Mouse (Mus musculus) hindbrain, embryonic 15.5 days (tissue): ENCODE data around the gene Il16. TPM values are rescaled to one million over a fixed set of nuclear protein-coding genes. Genes with fewer than 3 reads are reported as not detected.
A peak's percentile ranks its signal among the peaks of the same experiment; 100 is the strongest.

Source experiments
- ATAC-seq: fragments of 200-750 bp; cut with Nextera tagmentation; 2 replicates; pipeline ENCODE4 v1.8.0; 2017; ENCODE audit warnings: low read depth, moderate number of reproducible peaks, moderate TSS enrichment; ENCODE audit not compliant: low FRiP score
- H3K27ac ChIP-seq: fragments of 300-500 bp; sonication (generic); replicated peaks from 2 replicates; pipeline ENCODE4 v1.5.1; 2015; ENCODE audit warnings: mild to moderate bottlenecking, inconsistent platforms
- H3K27me3 ChIP-seq: fragments of 300-500 bp; sonication (generic); 2 replicates; pipeline ENCODE4 v1.6.1; 2015; ENCODE audit warnings: control low read depth, inconsistent platforms
- H3K36me3 ChIP-seq: fragments of 300-500 bp; sonication (generic); 2 replicates; pipeline ENCODE4 v1.6.1; 2015; ENCODE audit warnings: control low read depth, inconsistent platforms
- H3K4me1 ChIP-seq: fragments of 300-500 bp; sonication (generic); replicated peaks from 2 replicates; pipeline ENCODE4 v1.6.1; 2015; ENCODE audit warnings: control low read depth, inconsistent platforms
- H3K4me2 ChIP-seq: fragments of 300-500 bp; sonication (generic); 2 replicates; pipeline ENCODE4 v1.6.1; 2015; ENCODE audit warnings: moderate library complexity, mild to moderate bottlenecking, inconsistent platforms
- H3K4me3 ChIP-seq: fragments of 300-500 bp; sonication (generic); 2 replicates; pipeline ENCODE4 v1.5.1; 2015; ENCODE audit warnings: mild to moderate bottlenecking, inconsistent platforms
- H3K9ac ChIP-seq: fragments of 300-500 bp; sonication (generic); 2 replicates; pipeline ENCODE4 v1.6.1; 2015; ENCODE audit warnings: inconsistent platforms
- H3K9me3 ChIP-seq: fragments of 300-500 bp; sonication (generic); 2 replicates; pipeline ENCODE4 v1.6.1; 2016; ENCODE audit warnings: control low read depth, inconsistent platforms
- WGBS: fragments of 180-500 bp; shearing (Covaris S2); methylation state at CpG from one replicate; pipeline ENCODE4 v1.1.7; 2015; 5-methylcytosine and 5-hydroxymethylcytosine counted together
- polyA plus RNA-seq: library from polyadenylated mRNA; unstranded; fragments of >200 nt; fragmentation: Nextera tagmentation; extraction: Ambion mirVana; gene quantifications from 2 replicates; pipeline ENCODE4 v1.2.1, GENCODE M21; 2015

Gene Il16
- 0.96 and 1.4 TPM in 2 replicates for polyA plus RNA-seq

- H3K9ac ChIP-seq, result no peak within 1 kb of the TSS
- H3K36me3 ChIP-seq, result no peaks in the 10 kb centered on the region
- H3K4me1 ChIP-seq, result peaks cover 11% of the 10 kb centered on the region; the same call in 1 of the 2 replicates
- no peak within 1 kb of the TSS for H3K4me3 ChIP-seq
- ATAC-seq, result peak; percentile 61; the same call in 1 of the 2 replicates
- 50% methylated on average over 20 of the region's 20 CpGs for WGBS
- H3K27ac ChIP-seq, result no peak within 1 kb of the TSS
- no peaks in the 10 kb centered on the region for H3K27me3 ChIP-seq
- H3K4me2 ChIP-seq, result peak within 1 kb of the TSS; percentile 9; the same call in 1 of the 2 replicates
- no peaks in the 10 kb centered on the region for H3K9me3 ChIP-seq
Measured at GRCm38 (mm10) chr7:83745413-83746106, at the start of gene Il16. Il16 (minus strand) TSS chr7:83745726.

DNA sequence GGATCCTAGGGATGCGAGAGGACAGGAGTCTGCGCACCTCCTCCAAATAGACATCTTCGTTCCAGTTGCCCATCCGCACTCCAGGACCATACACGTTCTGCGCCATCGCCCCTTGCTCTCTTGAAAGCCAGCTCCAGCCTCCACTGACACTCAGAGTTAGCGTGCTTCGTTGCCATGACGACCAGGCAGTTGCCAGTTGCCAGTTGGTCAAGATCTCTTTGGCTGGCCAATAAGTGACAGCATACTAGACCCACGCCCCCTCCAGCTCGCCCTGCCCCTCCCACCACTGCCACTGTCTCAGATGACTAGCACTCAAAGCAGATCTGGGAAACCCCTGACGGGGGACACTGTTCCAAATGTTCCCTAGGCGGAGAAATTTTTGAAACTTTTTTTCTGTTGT lies 49.2 kb upstream of the Il16 start, which contains the start of gene Cfap161:
Gene Cfap161 (minus strand): TSS at position 176 of the 400 bp plus-strand sequence.
- H3K27me3 ChIP-seq, result no peaks in the 10 kb centered on the region
- H3K4me1 ChIP-seq, result peaks cover 5% of the 10 kb centered on the region; the same call in 1 of the 2 replicates
- 2% methylated on average over 14 of the region's 14 CpGs for WGBS
- H3K4me3 ChIP-seq, result no peak within 1 kb of the TSS
- no peak within 1 kb of the TSS for H3K27ac ChIP-seq
- H3K36me3 ChIP-seq, result no peaks in the 10 kb centered on the region
- no peak within 1 kb of the TSS for H3K9ac ChIP-seq
- H3K9me3 ChIP-seq, result no peaks in the 10 kb centered on the region
- peak; percentile 95 for ATAC-seq
- H3K4me2 ChIP-seq, result peak within 1 kb of the TSS; percentile 49

- Histone ChIP-seq H3K27ac (no peak overlapping the region), H3K4me3 (no peak overlapping the region), H3K4me2 (peak overlapping the region; percentile 49), H3K27me3 (no peaks in the 10 kb centered on the region), H3K4me1 (peaks cover 5% of the 10 kb centered on the region; the same call in 1 of the 2 replicates), H3K36me3 (no peaks in the 10 kb centered on the region), H3K9ac (no peak overlapping the region), H3K9me3 (no peaks in the 10 kb centered on the region)
- 49% methylated on average over 11 of the region's 11 CpGs for WGBS
- ATAC-seq, result peak; percentile 17; the same call in 1 of the 2 replicates
Measured at GRCm38 (mm10) chr7:83794006-83794683, 48.6 kb upstream of the Il16 start.

GRCm38 (mm10) chr7:83780881-83781280 lies 35.4 kb upstream of the Il16 start:
- Histone ChIP-seq H3K4me1 (no peaks in the 10 kb centered on the region), H3K36me3 (no peaks in the 10 kb centered on the region), H3K4me3 (no peak overlapping the region), H3K9me3 (no peaks in the 10 kb centered on the region), H3K27ac (no peak overlapping the region), H3K4me2 (no peak overlapping the region), H3K9ac (no peak overlapping the region), H3K27me3 (no peaks in the 10 kb centered on the region)
- WGBS, result 79% methylated on average over 4 of the region's 4 CpGs
- no peak for ATAC-seq

DNA sequence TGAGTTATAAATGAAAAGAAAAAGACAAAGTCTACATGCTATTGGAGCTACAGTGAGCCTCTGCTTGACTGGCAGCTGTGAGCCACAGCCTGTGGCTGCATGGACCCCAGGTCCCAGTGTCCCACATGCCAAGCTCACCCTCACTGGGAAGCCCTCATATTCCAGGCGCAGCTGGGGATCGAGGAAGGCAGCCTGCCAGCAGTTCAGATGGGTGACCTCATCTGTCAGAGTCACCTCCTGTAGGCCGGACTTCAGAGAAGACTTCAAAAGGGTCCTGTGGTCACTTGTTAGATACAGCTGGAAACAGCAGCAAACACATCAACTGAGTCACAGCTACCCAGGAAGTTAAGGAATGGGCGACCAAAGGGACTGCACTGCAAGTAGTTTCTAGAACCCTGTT lies 34.5 kb upstream of the Il16 start:
- no peaks in the 10 kb centered on the region for H3K9me3 ChIP-seq
- WGBS, result 82% methylated on average over 4 of the region's 4 CpGs
- H3K4me1 ChIP-seq, result no peaks in the 10 kb centered on the region
- no peak overlapping the region for H3K9ac ChIP-seq
- no peak for ATAC-seq
- H3K27ac ChIP-seq, result no peak overlapping the region
- no peaks in the 10 kb centered on the region for H3K27me3 ChIP-seq
- no peak overlapping the region for H3K4me2 ChIP-seq
- H3K4me3 ChIP-seq, result no peak overlapping the region
- no peaks in the 10 kb centered on the region for H3K36me3 ChIP-seq

DNA sequence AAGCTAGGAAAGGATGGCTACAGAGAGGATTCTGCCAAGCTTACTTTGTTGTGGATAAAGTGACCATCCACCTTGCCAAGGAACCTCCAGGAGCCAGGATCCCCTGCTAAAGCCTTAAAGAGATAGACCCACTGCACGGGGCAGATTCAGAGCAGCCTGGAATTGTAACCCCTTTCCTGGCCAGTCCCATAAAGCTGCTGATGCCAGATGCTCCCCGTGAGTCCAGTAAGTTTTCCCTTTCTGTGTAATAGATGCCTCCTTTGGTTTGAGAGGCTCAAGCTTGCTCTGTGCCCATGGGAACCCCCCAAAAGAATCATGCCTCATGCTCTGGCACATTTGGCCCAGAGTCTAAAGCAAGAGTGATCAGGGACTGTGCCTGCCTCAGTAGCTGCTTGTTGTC lies 33.5 kb upstream of the Il16 start:
- no peaks in the 10 kb centered on the region for H3K36me3 ChIP-seq
- WGBS, result 67% methylated on average over 2 of the region's 2 CpGs
- H3K4me2 ChIP-seq, result no peak overlapping the region
- no peaks in the 10 kb centered on the region for H3K9me3 ChIP-seq
- H3K27me3 ChIP-seq, result no peaks in the 10 kb centered on the region
- no peak overlapping the region for H3K27ac ChIP-seq
- no peak overlapping the region for H3K9ac ChIP-seq
- no peak overlapping the region for H3K4me3 ChIP-seq
- no peaks in the 10 kb centered on the region for H3K4me1 ChIP-seq
- ATAC-seq, result no peak

- ATAC-seq, result no peak
Measured at GRCm38 (mm10) chr7:83778516-83778915, 33.0 kb upstream of the Il16 start.

GRCm38 (mm10) chr7:83774721-83775120 lies 29.2 kb upstream of the Il16 start:
- Histone ChIP-seq H3K27me3 (no peaks in the 10 kb centered on the region), H3K4me1 (no peaks in the 10 kb centered on the region), H3K36me3 (no peaks in the 10 kb centered on the region), H3K4me2 (0 out of 2 replicates have a peak overlapping the region, but pooled peaks have one; percentile 29), H3K9ac (no peak overlapping the region), H3K4me3 (no peak overlapping the region), H3K27ac (no peak overlapping the region), H3K9me3 (no peaks in the 10 kb centered on the region)
- WGBS, result 29% methylated on average over 5 of the region's 5 CpGs
- ATAC-seq, result no peak

More at GRCm38 (mm10) chr7:83778516-83778915, 33.0 kb upstream of the Il16 start:
- no peak overlapping the region for H3K27ac ChIP-seq
- no peak overlapping the region for H3K9ac ChIP-seq
- 77% methylated on average over 2 of the region's 2 CpGs for WGBS
- no peaks in the 10 kb centered on the region for H3K9me3 ChIP-seq
- H3K4me2 ChIP-seq, result no peak overlapping the region
- H3K4me1 ChIP-seq, result no peaks in the 10 kb centered on the region
- H3K36me3 ChIP-seq, result no peaks in the 10 kb centered on the region
- H3K27me3 ChIP-seq, result no peaks in the 10 kb centered on the region
- no peak overlapping the region for H3K4me3 ChIP-seq

- no peaks in the 10 kb centered on the region for H3K4me1 ChIP-seq
- H3K36me3 ChIP-seq, result no peaks in the 10 kb centered on the region
- H3K9me3 ChIP-seq, result no peaks in the 10 kb centered on the region
- 70% methylated on average over 3 of the region's 3 CpGs for WGBS
- H3K4me2 ChIP-seq, result no peak overlapping the region
- no peak overlapping the region for H3K4me3 ChIP-seq
- H3K27ac ChIP-seq, result no peak overlapping the region
- no peaks in the 10 kb centered on the region for H3K27me3 ChIP-seq
- H3K9ac ChIP-seq, result no peak overlapping the region
- ATAC-seq, result no peak
Measured at GRCm38 (mm10) chr7:83763674-83764073, 18.1 kb upstream of the Il16 start.

- no peak for ATAC-seq
- Histone ChIP-seq H3K4me1 (no peaks in the 10 kb centered on the region), H3K27me3 (no peaks in the 10 kb centered on the region), H3K9me3 (no peaks in the 10 kb centered on the region), H3K9ac (no peak overlapping the region), H3K4me3 (no peak overlapping the region), H3K4me2 (no peak overlapping the region), H3K27ac (no peak overlapping the region), H3K36me3 (no peaks in the 10 kb centered on the region)
- WGBS, result 77% methylated on average over 5 of the region's 5 CpGs
Measured at GRCm38 (mm10) chr7:83762336-83762735, 16.8 kb upstream of the Il16 start.

DNA sequence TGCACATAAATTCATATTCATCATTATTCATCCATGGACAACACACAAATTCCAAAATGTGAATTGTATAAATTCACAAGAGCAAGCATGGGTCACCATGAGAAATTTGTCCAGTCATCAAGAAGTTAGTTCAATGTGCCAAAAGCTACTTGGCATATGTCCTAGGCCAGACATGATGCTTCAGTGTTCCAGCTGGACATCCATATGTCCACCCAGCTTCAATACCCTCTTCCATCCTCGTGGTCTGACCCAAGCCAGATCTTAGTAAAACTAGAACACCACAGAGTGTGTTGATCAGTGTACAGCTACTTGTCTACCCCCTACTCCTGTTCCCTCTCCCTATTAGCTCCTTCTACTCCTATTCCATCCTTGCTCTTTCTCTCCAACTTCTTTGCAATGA lies 5.5 kb upstream of the Il16 start:
- Histone ChIP-seq H3K4me2 (no peak overlapping the region), H3K9me3 (no peaks in the 10 kb centered on the region), H3K36me3 (no peaks in the 10 kb centered on the region), H3K9ac (no peak overlapping the region), H3K27ac (no peak overlapping the region), H3K4me3 (no peak overlapping the region), H3K4me1 (no peaks in the 10 kb centered on the region), H3K27me3 (no peaks in the 10 kb centered on the region)
- 70% methylated on average over 1 of the region's 1 CpGs for WGBS
- ATAC-seq, result no peak

GRCm38 (mm10) chr7:83748405-83748804 lies 2.9 kb upstream of the Il16 start:
- 77% methylated on average over 1 of the region's 1 CpGs for WGBS
- peaks cover 11% of the 10 kb centered on the region; the same call in 1 of the 2 replicates for H3K4me1 ChIP-seq
- H3K27me3 ChIP-seq, result no peaks in the 10 kb centered on the region
- H3K36me3 ChIP-seq, result no peaks in the 10 kb centered on the region
- no peaks in the 10 kb centered on the region for H3K9me3 ChIP-seq
- ATAC-seq, result no peak
- H3K27ac ChIP-seq, result no peak overlapping the region
- no peak overlapping the region for H3K9ac ChIP-seq
- no peak overlapping the region for H3K4me3 ChIP-seq
- H3K4me2 ChIP-seq, result no peak overlapping the region
